Mouse (Mus musculus) urinary bladder, postnatal 0 days (tissue): Measurements from ENCODE around the gene Shh. TPM values are rescaled to one million over a fixed set of nuclear protein-coding genes. Genes with fewer than 3 reads are reported as not detected.

ENCODE experiments used
- polyA plus RNA-seq: library from polyadenylated mRNA; unstranded; fragments of >200 nt; fragmentation: Nextera tagmentation; extraction: Ambion mirVana; gene quantifications from 2 replicates; pipeline ENCODE4 v1.2.1, GENCODE M21; 2015

Gene Shh
- 4.2 and 5.5 TPM in 2 replicates for polyA plus RNA-seq

GRCm38 (mm10) chr5:28466760-28467306 lies at the start of gene Shh:
Shh (minus strand) TSS chr5:28467256.

Other genes starting within 250 kb of the Shh start
- not detected in 2 replicates for gene Cnpy1, start 221.4 kb downstream of the Shh start, polyA plus RNA-seq
- gene Rbm33, start 150.1 kb downstream of the Shh start, polyA plus RNA-seq = 5.1 and 6.1 TPM in 2 replicates